Mouse (Mus musculus) heart, embryonic 14.5 days (tissue): ENCODE measurements at regions not wholly inside any gene's neighbourhood (a gene's known extent, or its start where the extent isn't known, plus 50 kb on each side); places are given as distances from the start of the nearest gene placed in this dataset.

Experiments
- ATAC-seq: fragments of 200-750 bp; cut with Nextera tagmentation; 2 replicates; pipeline ENCODE4 v1.8.0; 2017; ENCODE audit warnings: low read depth, moderate TSS enrichment; ENCODE audit not compliant: insufficient number of reproducible peaks, insufficient read depth, low FRiP score
- H3K27ac ChIP-seq, 2 experiments: fragments of 200-500 bp in 1 of 2; fragments of 300-500 bp in 1 of 2; sonication (generic) in 1 of 2; replicated peaks in 1 of 2; 2 replicates each; pipeline ENCODE4 v1.5.1; 2012 to 2014; ENCODE audit warnings: low read depth in 2 of 2, low read length in 2 of 2, control low read depth in 1 of 2, mild to moderate bottlenecking in 1 of 2, mixed read lengths in 1 of 2; ENCODE audit not compliant: control insufficient read depth in 1 of 2, insufficient read depth in 1 of 2
- H3K27me3 ChIP-seq: fragments of 300-500 bp; sonication (generic); 2 replicates; pipeline ENCODE4 v1.6.1; 2014; ENCODE audit warnings: mild to moderate bottlenecking, low read length, control low read depth; ENCODE audit not compliant: control insufficient read depth, insufficient read depth
- H3K36me3 ChIP-seq: fragments of 300-500 bp; sonication (generic); 2 replicates; pipeline ENCODE4 v1.6.1; 2014; ENCODE audit warnings: mild to moderate bottlenecking, control low read depth, low read length, mixed read lengths; ENCODE audit not compliant: control insufficient read depth, insufficient read depth
- H3K4me1 ChIP-seq, 2 experiments: fragments of 200-500 bp in 1 of 2; fragments of 300-500 bp in 1 of 2; sonication (generic) in 1 of 2; 2 replicates each; pipeline ENCODE4 v1.6.1; 2012 to 2014; ENCODE audit warnings: low read length in 2 of 2, control low read depth in 1 of 2, mixed read lengths in 1 of 2; ENCODE audit not compliant: control insufficient read depth in 2 of 2, insufficient read depth in 2 of 2
- H3K4me2 ChIP-seq: fragments of 300-500 bp; sonication (generic); 2 replicates; pipeline ENCODE4 v1.6.1; 2014; ENCODE audit warnings: mild to moderate bottlenecking, low read length
- H3K4me3 ChIP-seq, 2 experiments: fragments of 200-500 bp in 1 of 2; fragments of 300-500 bp in 1 of 2; sonication (generic) in 1 of 2; 2 replicates each; pipeline ENCODE4 v1.5.1; 2012 to 2014; ENCODE audit warnings: low read length in 2 of 2, mild to moderate bottlenecking in 2 of 2, control low read depth in 1 of 2, low read depth in 1 of 2, moderate library complexity in 1 of 2; ENCODE audit not compliant: control insufficient read depth in 1 of 2, insufficient read depth in 1 of 2
- H3K9ac ChIP-seq: fragments of 300-500 bp; sonication (generic); 2 replicates; pipeline ENCODE4 v1.6.1; 2014; ENCODE audit warnings: mild to moderate bottlenecking, low read length
- H3K9me3 ChIP-seq: fragments of 300-500 bp; sonication (generic); 2 replicates; pipeline ENCODE4 v1.6.1; 2016; ENCODE audit warnings: low read length, control low read depth; ENCODE audit not compliant: control insufficient read depth
- WGBS: fragments of 180-500 bp; shearing (Covaris S2); extraction: QIAGEN DNeasy Blood & Tissue Kit; methylation state at CpG from one replicate; pipeline ENCODE4 v1.1.7; 2014; 5-methylcytosine and 5-hydroxymethylcytosine counted together

GRCm38 (mm10) chr9:101417660-101418059 is 166.1 kb upstream of the Ppp2r3a start:
- WGBS: 82% methylated on average over 2 of the region's 2 CpGs
- Histone ChIP-seq H3K4me2 (no peak overlapping the region), H3K4me3 (no peak overlapping the region), H3K4me1 (no peaks in the 10 kb centered on the region; a peak in 1 of 4 replicates), H3K27ac (no peak overlapping the region), H3K27me3 (no peaks in the 10 kb centered on the region), H3K9me3 (no peaks in the 10 kb centered on the region), H3K36me3 (no peaks in the 10 kb centered on the region), H3K9ac (no peak overlapping the region)
- ATAC-seq: no peak

GRCm38 (mm10) chr9:101416321-101416720 is 164.7 kb upstream of the Ppp2r3a start:
- WGBS: 92% methylated on average over 6 of the region's 6 CpGs
- no peak overlapping the region for H3K9ac ChIP-seq
- ATAC-seq: no peak

GRCm38 (mm10) chr9:101413071-101413633 is 161.6 kb upstream of the Ppp2r3a start:
- Histone ChIP-seq H3K9me3 (no peaks in the 10 kb centered on the region), H3K4me2 (no peak overlapping the region), H3K27ac (no peak overlapping the region), H3K4me3 (no peak overlapping the region), H3K27me3 (no peaks in the 10 kb centered on the region), H3K36me3 (no peaks in the 10 kb centered on the region), H3K9ac (no peak overlapping the region), H3K4me1 (no peaks in the 10 kb centered on the region)
- WGBS: 80% methylated on average over 3 of the region's 3 CpGs
- no peak for ATAC-seq

More at GRCm38 (mm10) chr9:101416321-101416720, 164.7 kb upstream of the Ppp2r3a start:
- Histone ChIP-seq H3K27me3 (no peaks in the 10 kb centered on the region), H3K36me3 (no peaks in the 10 kb centered on the region), H3K4me1 (no peaks in the 10 kb centered on the region), H3K27ac (no peak overlapping the region), H3K9me3 (no peaks in the 10 kb centered on the region), H3K4me3 (no peak overlapping the region), H3K4me2 (no peak overlapping the region)

GRCm38 (mm10) chr9:101411951-101412350 is 160.4 kb upstream of the Ppp2r3a start:
- no peaks in the 10 kb centered on the region for H3K4me1 ChIP-seq
- no peak overlapping the region for H3K4me3 ChIP-seq
- 81% methylated on average over 3 of the region's 3 CpGs for WGBS
- no peaks in the 10 kb centered on the region for H3K36me3 ChIP-seq
- no peaks in the 10 kb centered on the region for H3K27me3 ChIP-seq
- H3K4me2 ChIP-seq: no peak overlapping the region
- H3K27ac ChIP-seq: no peak overlapping the region
- no peak overlapping the region for H3K9ac ChIP-seq
- ATAC-seq: no peak
- H3K9me3 ChIP-seq: no peaks in the 10 kb centered on the region

GRCm38 (mm10) chr9:101411532-101411880 is 159.9 kb upstream of the Ppp2r3a start:
- H3K9me3 ChIP-seq: no peaks in the 10 kb centered on the region
- H3K27ac ChIP-seq: no peak overlapping the region
- H3K4me2 ChIP-seq: no peak overlapping the region
- ATAC-seq: no peak
- H3K4me1 ChIP-seq: no peaks in the 10 kb centered on the region
- no peak overlapping the region for H3K4me3 ChIP-seq
- 81% methylated on average over 5 of the region's 5 CpGs for WGBS
- H3K36me3 ChIP-seq: no peaks in the 10 kb centered on the region
- H3K9ac ChIP-seq: no peak overlapping the region
- no peaks in the 10 kb centered on the region for H3K27me3 ChIP-seq

- H3K9ac ChIP-seq: no peak overlapping the region
- no peaks in the 10 kb centered on the region for H3K4me1 ChIP-seq
- 67% methylated on average over 21 of the region's 21 CpGs for WGBS
- no peak overlapping the region for H3K4me3 ChIP-seq
- no peaks in the 10 kb centered on the region for H3K36me3 ChIP-seq
- no peak for ATAC-seq
- no peak overlapping the region for H3K4me2 ChIP-seq
- no peaks in the 10 kb centered on the region for H3K9me3 ChIP-seq
- no peak overlapping the region for H3K27ac ChIP-seq
- H3K27me3 ChIP-seq: no peaks in the 10 kb centered on the region
These were observed 159.4 kb upstream of the Ppp2r3a start for GRCm38 (mm10) chr9:101410783-101411531.

- no peak overlapping the region for H3K27ac ChIP-seq
- ATAC-seq: no peak
- WGBS: 87% methylated on average over 3 of the region's 3 CpGs
- H3K4me1 ChIP-seq: no peaks in the 10 kb centered on the region
- H3K36me3 ChIP-seq: no peaks in the 10 kb centered on the region
- no peaks in the 10 kb centered on the region for H3K27me3 ChIP-seq
- no peak overlapping the region for H3K4me2 ChIP-seq
- no peak overlapping the region for H3K4me3 ChIP-seq
- no peaks in the 10 kb centered on the region for H3K9me3 ChIP-seq
- H3K9ac ChIP-seq: no peak overlapping the region
These were observed 158.8 kb upstream of the Ppp2r3a start for GRCm38 (mm10) chr9:101410348-101410747.

- Histone ChIP-seq H3K4me2 (no peak overlapping the region), H3K36me3 (no peaks in the 10 kb centered on the region), H3K4me1 (peaks cover 0 to 4% of the 10 kb centered on the region in 2 experiments; a peak in 1 of 4 replicates), H3K9ac (no peak overlapping the region), H3K27ac (no peak overlapping the region), H3K27me3 (no peaks in the 10 kb centered on the region), H3K4me3 (no peak overlapping the region), H3K9me3 (no peaks in the 10 kb centered on the region)
- 64% methylated on average over 1 of the region's 1 CpGs for WGBS
- ATAC-seq: no peak
These were observed 156.5 kb upstream of the Ppp2r3a start for GRCm38 (mm10) chr9:101408116-101408515.
